Mouse (Mus musculus): ENCODE measurements around the gene Slc12a7. TPM values are rescaled to one million over a fixed set of nuclear protein-coding genes. Genes with fewer than 3 reads are reported as not detected.
A peak's percentile ranks its signal among the peaks of the same experiment; 100 is the strongest.

Gene Slc12a7
- 14.4 and 18.4 TPM in 2 replicates for polyA plus RNA-seq (2015; fragmentation: Nextera tagmentation; extraction: Ambion mirVana)

GRCm38 (mm10) chr13:73732742-73733700 lies at the start of gene Slc12a7:
Gene Slc12a7, plus strand, starts transcription at chr13:73733094.
- Histone ChIP-seq H3K36me3 (no peaks in the 10 kb centered on the region), H3K9ac (no peak within 1 kb of the TSS), H3K4me1 (peaks cover 9% of the 10 kb centered on the region; the same call in 1 of the 2 replicates), H3K27ac (replicated peaks) (no peak within 1 kb of the TSS), H3K4me3 (replicated peaks) (peak within 1 kb of the TSS; percentile 38), H3K9me3 (replicated peaks) (no peaks in the 10 kb centered on the region), H3K27me3 (peaks cover 9% of the 10 kb centered on the region; the same call in 1 of the 2 replicates), H3K4me2 (replicated peaks) (peak within 1 kb of the TSS; percentile 75)
- ATAC-seq (ENCODE audit: insufficient number of reproducible peaks, low FRiP score, low TSS enrichment, low read depth), result peak; percentile 21; the same call in 1 of the 2 replicates
- 6% methylated on average over 48 of the region's 48 CpGs for WGBS

GRCm38 (mm10) chr13:73683682-73684081 lies 49.2 kb upstream of the Slc12a7 start:
- no peaks in the 10 kb centered on the region for H3K9me3 ChIP-seq (replicated peaks)
- H3K27me3 ChIP-seq, result no peaks in the 10 kb centered on the region
- H3K9ac ChIP-seq, result no peak overlapping the region
- no peaks in the 10 kb centered on the region for H3K36me3 ChIP-seq
- H3K4me2 ChIP-seq (replicated peaks), result no peak overlapping the region
- H3K27ac ChIP-seq (replicated peaks), result no peak overlapping the region
- H3K4me1 ChIP-seq, result no peaks in the 10 kb centered on the region
- 77% methylated on average over 11 of the region's 11 CpGs for WGBS
- H3K4me3 ChIP-seq (replicated peaks), result no peak overlapping the region
- no peak for ATAC-seq (ENCODE audit: insufficient number of reproducible peaks, low FRiP score, low TSS enrichment, low read depth)

GRCm38 (mm10) chr13:73684412-73684811 lies 48.5 kb upstream of the Slc12a7 start:
- WGBS, result 52% methylated on average over 1 of the region's 1 CpGs
- no peak for ATAC-seq (ENCODE audit: insufficient number of reproducible peaks, low FRiP score, low TSS enrichment, low read depth)

GRCm38 (mm10) chr13:73685502-73685901 lies 47.4 kb upstream of the Slc12a7 start:
- no peak overlapping the region for H3K4me2 ChIP-seq (replicated peaks)
- H3K27ac ChIP-seq (replicated peaks), result no peak overlapping the region
- no peak for ATAC-seq (ENCODE audit: insufficient number of reproducible peaks, low FRiP score, low TSS enrichment, low read depth)
- no peaks in the 10 kb centered on the region for H3K36me3 ChIP-seq
- no peak overlapping the region for H3K9ac ChIP-seq
- H3K9me3 ChIP-seq (replicated peaks), result no peaks in the 10 kb centered on the region
- no peak overlapping the region for H3K4me3 ChIP-seq (replicated peaks)
- H3K27me3 ChIP-seq, result no peaks in the 10 kb centered on the region
- 74% methylated on average over 6 of the region's 6 CpGs for WGBS
- H3K4me1 ChIP-seq, result no peaks in the 10 kb centered on the region

More at GRCm38 (mm10) chr13:73684412-73684811, 48.5 kb upstream of the Slc12a7 start:
- Histone ChIP-seq H3K9ac (no peak overlapping the region), H3K27ac (replicated peaks) (no peak overlapping the region), H3K9me3 (replicated peaks) (no peaks in the 10 kb centered on the region), H3K4me2 (replicated peaks) (no peak overlapping the region), H3K4me3 (replicated peaks) (no peak overlapping the region), H3K4me1 (no peaks in the 10 kb centered on the region), H3K36me3 (no peaks in the 10 kb centered on the region), H3K27me3 (no peaks in the 10 kb centered on the region)

GRCm38 (mm10) chr13:73687601-73688000 lies 45.3 kb upstream of the Slc12a7 start:
- Histone ChIP-seq H3K4me1 (no peaks in the 10 kb centered on the region), H3K27ac (replicated peaks) (no peak overlapping the region), H3K4me3 (replicated peaks) (no peak overlapping the region), H3K4me2 (replicated peaks) (no peak overlapping the region), H3K9me3 (replicated peaks) (no peaks in the 10 kb centered on the region), H3K36me3 (no peaks in the 10 kb centered on the region), H3K9ac (no peak overlapping the region), H3K27me3 (no peaks in the 10 kb centered on the region)
- 70% methylated on average over 3 of the region's 3 CpGs for WGBS
- no peak for ATAC-seq (ENCODE audit: insufficient number of reproducible peaks, low FRiP score, low TSS enrichment, low read depth)

GRCm38 (mm10) chr13:73688934-73689333 lies 44.0 kb upstream of the Slc12a7 start:
- Histone ChIP-seq H3K36me3 (no peaks in the 10 kb centered on the region), H3K4me1 (no peaks in the 10 kb centered on the region), H3K4me3 (replicated peaks) (no peak overlapping the region), H3K9me3 (replicated peaks) (no peaks in the 10 kb centered on the region), H3K4me2 (replicated peaks) (no peak overlapping the region), H3K9ac (no peak overlapping the region), H3K27me3 (no peaks in the 10 kb centered on the region), H3K27ac (replicated peaks) (no peak overlapping the region)
- WGBS, result 76% methylated on average over 4 of the region's 4 CpGs
- ATAC-seq (ENCODE audit: insufficient number of reproducible peaks, low FRiP score, low TSS enrichment, low read depth), result no peak

- Histone ChIP-seq H3K27me3 (no peaks in the 10 kb centered on the region), H3K9ac (no peak overlapping the region), H3K9me3 (replicated peaks) (no peaks in the 10 kb centered on the region), H3K4me3 (replicated peaks) (no peak overlapping the region), H3K4me1 (no peaks in the 10 kb centered on the region), H3K4me2 (replicated peaks) (no peak overlapping the region), H3K36me3 (no peaks in the 10 kb centered on the region), H3K27ac (replicated peaks) (no peak overlapping the region)
- WGBS, result 35% methylated on average over 10 of the region's 10 CpGs
- peak; percentile 63; the same call in 1 of the 2 replicates for ATAC-seq (ENCODE audit: insufficient number of reproducible peaks, low FRiP score, low TSS enrichment, low read depth)
Observed at GRCm38 (mm10) chr13:73692249-73692868, 40.5 kb upstream of the Slc12a7 start.

- Histone ChIP-seq H3K27ac (replicated peaks) (no peak overlapping the region), H3K4me2 (replicated peaks) (no peak overlapping the region), H3K9me3 (replicated peaks) (no peaks in the 10 kb centered on the region), H3K27me3 (no peaks in the 10 kb centered on the region), H3K4me1 (no peaks in the 10 kb centered on the region), H3K9ac (no peak overlapping the region), H3K4me3 (replicated peaks) (no peak overlapping the region), H3K36me3 (no peaks in the 10 kb centered on the region)
- no peak for ATAC-seq (ENCODE audit: insufficient number of reproducible peaks, low FRiP score, low TSS enrichment, low read depth)
- 65% methylated on average over 2 of the region's 2 CpGs for WGBS
Observed at GRCm38 (mm10) chr13:73693333-73693732, 39.6 kb upstream of the Slc12a7 start.

GRCm38 (mm10) chr13:73694972-73695371 lies 37.9 kb upstream of the Slc12a7 start:
- Histone ChIP-seq H3K27me3 (no peaks in the 10 kb centered on the region), H3K9ac (no peak overlapping the region), H3K36me3 (no peaks in the 10 kb centered on the region), H3K9me3 (replicated peaks) (no peaks in the 10 kb centered on the region), H3K4me1 (no peaks in the 10 kb centered on the region), H3K27ac (replicated peaks) (no peak overlapping the region), H3K4me2 (replicated peaks) (no peak overlapping the region), H3K4me3 (replicated peaks) (no peak overlapping the region)
- no peak for ATAC-seq (ENCODE audit: insufficient number of reproducible peaks, low FRiP score, low TSS enrichment, low read depth)
- 88% methylated on average over 1 of the region's 1 CpGs for WGBS

GRCm38 (mm10) chr13:73696529-73696928 lies 36.4 kb upstream of the Slc12a7 start:
- no peaks in the 10 kb centered on the region for H3K36me3 ChIP-seq
- H3K4me2 ChIP-seq (replicated peaks), result no peak overlapping the region
- H3K27ac ChIP-seq (replicated peaks), result no peak overlapping the region
- no peak overlapping the region for H3K4me3 ChIP-seq (replicated peaks)
- no peaks in the 10 kb centered on the region for H3K9me3 ChIP-seq (replicated peaks)
- H3K27me3 ChIP-seq, result no peaks in the 10 kb centered on the region
- no peak for ATAC-seq (ENCODE audit: insufficient number of reproducible peaks, low FRiP score, low TSS enrichment, low read depth)
- H3K4me1 ChIP-seq, result no peaks in the 10 kb centered on the region
- 91% methylated on average over 3 of the region's 3 CpGs for WGBS
- H3K9ac ChIP-seq, result no peak overlapping the region

GRCm38 (mm10) chr13:73699714-73700113 lies 33.2 kb upstream of the Slc12a7 start:
- Histone ChIP-seq H3K4me1 (no peaks in the 10 kb centered on the region), H3K4me2 (replicated peaks) (no peak overlapping the region), H3K4me3 (replicated peaks) (no peak overlapping the region), H3K36me3 (no peaks in the 10 kb centered on the region), H3K27ac (replicated peaks) (no peak overlapping the region), H3K9ac (no peak overlapping the region), H3K27me3 (no peaks in the 10 kb centered on the region), H3K9me3 (replicated peaks) (no peaks in the 10 kb centered on the region)
- no peak for ATAC-seq (ENCODE audit: insufficient number of reproducible peaks, low FRiP score, low TSS enrichment, low read depth)
- 89% methylated on average over 6 of the region's 6 CpGs for WGBS
